Mouse (Mus musculus) hindbrain, embryonic 13.5 days (tissue): Measurements from ENCODE around the gene Teddm3. TPM values are rescaled to one million over a fixed set of nuclear protein-coding genes. Genes with fewer than 3 reads are reported as not detected.
"Not testable (repeated sequence)": the region's sequence is repeated elsewhere in the genome, so short reads cannot be mapped to it uniquely, and the experiment has no call there.

Experiments
- ATAC-seq: fragments of 200-750 bp; cut with Nextera tagmentation; 2 replicates; pipeline ENCODE4 v1.8.0; 2017; ENCODE audit warnings: moderate TSS enrichment; ENCODE audit not compliant: low FRiP score
- H3K27ac ChIP-seq: fragments of 300-500 bp; sonication (generic); 2 replicates; pipeline ENCODE4 v1.5.1; 2015; ENCODE audit warnings: inconsistent platforms, mild to moderate bottlenecking, moderate library complexity
- H3K27me3 ChIP-seq: fragments of 300-500 bp; sonication (generic); 2 replicates; pipeline ENCODE4 v1.6.1; 2015; ENCODE audit warnings: mild to moderate bottlenecking, inconsistent platforms
- H3K36me3 ChIP-seq: fragments of 300-500 bp; sonication (generic); 2 replicates; pipeline ENCODE4 v1.6.1; 2015; ENCODE audit warnings: mild to moderate bottlenecking, inconsistent platforms
- H3K4me1 ChIP-seq: fragments of 300-500 bp; sonication (generic); replicated peaks from 2 replicates; pipeline ENCODE4 v1.6.1; 2015; ENCODE audit warnings: inconsistent platforms
- H3K4me2 ChIP-seq: fragments of 300-500 bp; sonication (generic); 2 replicates; pipeline ENCODE4 v1.6.1; 2015; ENCODE audit warnings: inconsistent platforms, mild to moderate bottlenecking, moderate library complexity
- H3K4me3 ChIP-seq: fragments of 300-500 bp; sonication (generic); 2 replicates; pipeline ENCODE4 v1.5.1; 2015; ENCODE audit warnings: mild to moderate bottlenecking, inconsistent platforms
- H3K9ac ChIP-seq: fragments of 300-500 bp; sonication (generic); 2 replicates; pipeline ENCODE4 v1.6.1; 2015; ENCODE audit warnings: mild to moderate bottlenecking, inconsistent platforms
- H3K9me3 ChIP-seq: fragments of 300-500 bp; sonication (generic); 2 replicates; pipeline ENCODE4 v1.6.1; 2016; ENCODE audit warnings: inconsistent platforms
- WGBS: fragments of 180-500 bp; shearing (Covaris S2); methylation state at CpG from one replicate; pipeline ENCODE4 v1.1.7; 2015; 5-methylcytosine and 5-hydroxymethylcytosine counted together
- polyA plus RNA-seq: library from polyadenylated mRNA; unstranded; fragments of >200 nt; fragmentation: Nextera tagmentation; extraction: Ambion mirVana; gene quantifications from 2 replicates; pipeline ENCODE4 v1.2.1, GENCODE M21; 2015

Teddm3 gene
- 0.19 TPM in 1 of 2 replicates, not detected in the other for polyA plus RNA-seq

DNA sequence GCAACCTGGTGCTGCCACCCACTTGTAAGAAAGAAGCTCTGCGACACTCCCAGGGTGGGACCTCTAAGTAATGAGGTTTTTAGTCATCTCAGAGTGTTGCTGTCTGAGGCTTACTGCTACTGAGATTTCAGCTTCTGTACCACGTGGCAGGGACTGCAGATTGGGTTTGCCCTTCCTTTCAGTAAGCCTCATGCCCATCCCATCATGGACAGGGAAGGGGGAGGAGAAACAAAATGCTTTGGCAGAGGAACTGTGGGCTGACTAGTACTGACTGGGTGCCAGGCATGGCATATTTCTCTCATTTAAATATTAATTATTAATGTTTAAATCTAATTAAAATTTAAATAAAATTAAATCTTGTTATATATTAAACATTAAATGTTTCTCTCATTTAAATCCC, at the start of gene Teddm3:
Gene Teddm3, minus strand, starts transcription at position 101 of the 400 bp plus-strand sequence.
- not testable (repeated sequence) for H3K36me3 ChIP-seq, ATAC-seq, H3K27ac ChIP-seq, H3K27me3 ChIP-seq, H3K9ac ChIP-seq, H3K4me1 ChIP-seq, H3K4me2 ChIP-seq, H3K4me3 ChIP-seq, H3K9me3 ChIP-seq
- WGBS, result no CpG with 5 or more reads among the region's 2 CpGs

DNA sequence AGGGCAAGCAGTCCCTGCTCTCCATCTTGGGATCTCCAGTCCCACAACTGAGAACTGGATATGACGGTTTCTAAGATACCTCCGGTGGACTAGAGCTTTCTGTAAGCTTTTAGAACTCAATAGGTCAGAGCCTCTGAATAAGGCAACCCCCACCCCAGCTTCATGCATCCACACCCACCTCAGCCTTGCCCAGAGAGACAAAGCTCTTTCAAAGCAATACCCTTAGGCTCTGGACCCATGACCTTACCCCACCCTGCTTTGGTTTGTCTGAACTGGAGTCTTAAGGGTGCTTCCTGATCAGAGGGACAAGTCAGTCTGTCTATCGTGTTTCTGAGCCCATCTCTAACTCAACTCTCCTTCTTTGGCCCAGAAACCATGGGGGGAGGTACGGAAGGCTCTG, 48.9 kb upstream of the Teddm3 start:
- no peak overlapping the region for H3K27ac ChIP-seq
- H3K36me3 ChIP-seq, result no peaks in the 10 kb centered on the region
- no peak for ATAC-seq
- peaks cover 26% of the 10 kb centered on the region for H3K4me1 ChIP-seq
- H3K9me3 ChIP-seq, result no peaks in the 10 kb centered on the region
- no peak overlapping the region for H3K4me3 ChIP-seq
- whole genome bisulfite sequencing, result 84% methylated on average over 4 of the region's 4 CpGs
- H3K9ac ChIP-seq, result no peak overlapping the region
- no peak overlapping the region for H3K4me2 ChIP-seq
- H3K27me3 ChIP-seq, result no peaks in the 10 kb centered on the region

DNA sequence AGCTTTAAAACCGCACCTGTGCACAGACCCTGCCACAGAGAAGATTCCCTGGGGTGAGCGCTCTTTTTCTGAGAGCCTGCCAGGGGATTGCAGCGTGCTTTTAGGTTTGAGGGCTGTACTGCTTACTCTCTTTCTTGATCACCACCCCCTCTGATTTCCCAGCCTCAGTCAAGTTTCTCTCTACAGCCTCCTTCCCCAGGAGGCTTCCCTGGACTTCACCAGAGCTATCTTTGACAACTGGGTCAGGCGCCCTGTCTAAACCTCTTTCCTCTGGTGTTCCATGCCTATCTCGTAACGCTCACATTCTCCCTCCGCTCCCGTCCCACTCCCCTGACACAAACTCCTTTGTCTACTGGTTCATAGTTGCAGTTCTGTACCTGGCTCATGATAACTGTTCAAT, 45.6 kb upstream of the Teddm3 start:
- Histone ChIP-seq H3K27me3 (no peaks in the 10 kb centered on the region), H3K27ac (no peak overlapping the region), H3K9me3 (no peaks in the 10 kb centered on the region), H3K36me3 (no peaks in the 10 kb centered on the region), H3K4me3 (no peak overlapping the region), H3K4me2 (no peak overlapping the region), H3K4me1 (no peaks in the 10 kb centered on the region), H3K9ac (no peak overlapping the region)
- 63% methylated on average over 8 of the region's 8 CpGs for WGBS
- ATAC-seq, result no peak

GRCm38 (mm10) chr16:21198529-21198928, 44.7 kb upstream of the Teddm3 start:
- WGBS, result 7% methylated on average over 1 of the region's 1 CpGs
- Histone ChIP-seq H3K4me1 (no peaks in the 10 kb centered on the region), H3K27ac (no peak overlapping the region), H3K9ac (no peak overlapping the region), H3K9me3 (no peaks in the 10 kb centered on the region), H3K4me3 (no peak overlapping the region), H3K4me2 (no peak overlapping the region), H3K27me3 (no peaks in the 10 kb centered on the region), H3K36me3 (no peaks in the 10 kb centered on the region)
- 0 out of 2 replicates have a peak, but pooled peaks have one; percentile 16 for ATAC-seq

DNA sequence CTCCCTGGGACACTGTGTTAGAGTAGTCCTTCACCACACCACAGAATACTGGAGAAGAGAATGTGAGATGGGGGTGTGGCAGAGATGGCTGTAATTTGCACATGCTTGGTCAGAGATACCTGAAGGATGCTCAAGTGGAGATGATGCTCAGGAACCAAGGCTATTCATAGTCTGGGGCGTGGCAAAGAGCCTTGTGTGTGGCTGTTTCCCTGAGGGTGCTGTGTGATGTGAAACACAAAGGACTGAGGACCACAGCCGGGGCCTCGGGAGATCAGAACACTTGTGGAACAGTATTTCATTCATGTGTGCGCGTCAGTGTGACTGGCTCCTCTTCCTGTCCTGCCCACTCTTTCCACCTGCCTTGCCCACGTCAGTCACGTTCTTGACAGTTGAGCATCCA, 44.2 kb upstream of the Teddm3 start:
- WGBS, result 82% methylated on average over 7 of the region's 7 CpGs
- Histone ChIP-seq H3K27me3 (no peaks in the 10 kb centered on the region), H3K9ac (no peak overlapping the region), H3K27ac (no peak overlapping the region), H3K4me2 (no peak overlapping the region), H3K36me3 (no peaks in the 10 kb centered on the region), H3K4me3 (no peak overlapping the region), H3K4me1 (no peaks in the 10 kb centered on the region), H3K9me3 (no peaks in the 10 kb centered on the region)
- no peak for ATAC-seq

GRCm38 (mm10) chr16:21197542-21197941, 43.7 kb upstream of the Teddm3 start:
- Histone ChIP-seq H3K4me2 (no peak overlapping the region), H3K4me3 (no peak overlapping the region), H3K9me3 (no peaks in the 10 kb centered on the region), H3K27me3 (no peaks in the 10 kb centered on the region), H3K36me3 (no peaks in the 10 kb centered on the region), H3K4me1 (no peaks in the 10 kb centered on the region), H3K9ac (no peak overlapping the region), H3K27ac (no peak overlapping the region)
- ATAC-seq, result no peak
- 92% methylated on average over 4 of the region's 4 CpGs for WGBS

GRCm38 (mm10) chr16:21196576-21196975, 42.8 kb upstream of the Teddm3 start:
- Histone ChIP-seq H3K4me2 (no peak overlapping the region), H3K9me3 (no peaks in the 10 kb centered on the region), H3K4me1 (no peaks in the 10 kb centered on the region), H3K4me3 (no peak overlapping the region), H3K36me3 (no peaks in the 10 kb centered on the region), H3K27me3 (no peaks in the 10 kb centered on the region), H3K27ac (no peak overlapping the region), H3K9ac (no peak overlapping the region)
- no peak for ATAC-seq
- 93% methylated on average over 3 of the region's 3 CpGs for WGBS

GRCm38 (mm10) chr16:21195260-21195866, 41.6 kb upstream of the Teddm3 start:
- 42% methylated on average over 8 of the region's 8 CpGs for WGBS
- H3K36me3 ChIP-seq, result no peaks in the 10 kb centered on the region
- no peak overlapping the region for H3K9ac ChIP-seq
- no peaks in the 10 kb centered on the region for H3K4me1 ChIP-seq
- no peak overlapping the region for H3K4me3 ChIP-seq
- no peak for ATAC-seq
- no peaks in the 10 kb centered on the region for H3K27me3 ChIP-seq
- no peak overlapping the region for H3K4me2 ChIP-seq
- no peak overlapping the region for H3K27ac ChIP-seq
- H3K9me3 ChIP-seq, result no peaks in the 10 kb centered on the region

DNA sequence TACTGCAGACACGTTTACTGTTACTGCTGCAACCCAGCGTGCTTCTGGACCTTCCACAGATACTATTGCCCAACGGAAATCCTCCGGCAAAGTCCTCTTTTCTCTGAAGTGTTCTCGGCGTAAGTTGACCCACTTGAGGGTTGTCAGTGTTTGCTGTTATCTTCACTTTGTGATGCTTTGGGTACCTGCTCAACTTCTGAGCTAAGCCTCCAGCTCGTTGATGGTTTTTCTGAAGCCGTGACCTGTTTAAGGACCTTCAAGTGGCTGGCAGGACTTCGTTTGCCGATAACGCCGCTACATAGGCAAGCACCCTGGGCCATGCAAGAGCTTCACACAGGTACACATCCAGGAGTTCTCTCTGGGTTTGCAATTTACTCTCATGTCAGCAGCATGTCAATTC, 40.4 kb upstream of the Teddm3 start:
- no peaks in the 10 kb centered on the region for H3K9me3 ChIP-seq
- no peak overlapping the region for H3K27ac ChIP-seq
- H3K4me2 ChIP-seq, result no peak overlapping the region
- WGBS, result 94% methylated on average over 12 of the region's 12 CpGs
- H3K4me1 ChIP-seq, result no peaks in the 10 kb centered on the region
- ATAC-seq, result no peak
- H3K27me3 ChIP-seq, result no peaks in the 10 kb centered on the region
- no peaks in the 10 kb centered on the region for H3K36me3 ChIP-seq
- no peak overlapping the region for H3K4me3 ChIP-seq
- no peak overlapping the region for H3K9ac ChIP-seq

GRCm38 (mm10) chr16:21192509-21193354, 38.9 kb upstream of the Teddm3 start:
- no peak overlapping the region for H3K27ac ChIP-seq
- H3K4me3 ChIP-seq, result no peak overlapping the region
- 42% methylated on average over 7 of the region's 7 CpGs for WGBS
- no peaks in the 10 kb centered on the region for H3K36me3 ChIP-seq
- H3K9ac ChIP-seq, result no peak overlapping the region
- no peaks in the 10 kb centered on the region for H3K27me3 ChIP-seq
- H3K4me2 ChIP-seq, result no peak overlapping the region
- H3K9me3 ChIP-seq, result no peaks in the 10 kb centered on the region
- H3K4me1 ChIP-seq, result peaks cover 2% of the 10 kb centered on the region; the same call in 1 of the 2 replicates
- peak; percentile 75 for ATAC-seq

GRCm38 (mm10) chr16:21191569-21191968, 37.8 kb upstream of the Teddm3 start:
- Histone ChIP-seq H3K4me1 (peaks cover 8% of the 10 kb centered on the region; the same call in 1 of the 2 replicates), H3K9me3 (no peaks in the 10 kb centered on the region), H3K27me3 (no peaks in the 10 kb centered on the region), H3K4me3 (no peak overlapping the region), H3K27ac (no peak overlapping the region), H3K36me3 (no peaks in the 10 kb centered on the region), H3K4me2 (no peak overlapping the region), H3K9ac (no peak overlapping the region)
- WGBS, result 50% methylated on average over 14 of the region's 14 CpGs
- no peak for ATAC-seq

GRCm38 (mm10) chr16:21188345-21188744, 34.5 kb upstream of the Teddm3 start:
- WGBS, result 83% methylated on average over 3 of the region's 3 CpGs

More at GRCm38 (mm10) chr16:21188345-21188744, 34.5 kb upstream of the Teddm3 start:
- Histone ChIP-seq H3K9me3 (no peaks in the 10 kb centered on the region), H3K27me3 (no peaks in the 10 kb centered on the region), H3K27ac (no peak overlapping the region), H3K4me3 (no peak overlapping the region), H3K4me1 (peaks cover 8% of the 10 kb centered on the region; the same call in 1 of the 2 replicates), H3K36me3 (no peaks in the 10 kb centered on the region), H3K4me2 (no peak overlapping the region), H3K9ac (no peak overlapping the region)
- ATAC-seq, result no peak
